Mouse (Mus musculus): ENCODE results near the gene Lipc. TPM values are rescaled to one million over a fixed set of nuclear protein-coding genes. Genes with fewer than 3 reads are reported as not detected.

Lipc gene
- polyA plus RNA-seq, 1 experiment, result 0.08 TPM

DNA sequence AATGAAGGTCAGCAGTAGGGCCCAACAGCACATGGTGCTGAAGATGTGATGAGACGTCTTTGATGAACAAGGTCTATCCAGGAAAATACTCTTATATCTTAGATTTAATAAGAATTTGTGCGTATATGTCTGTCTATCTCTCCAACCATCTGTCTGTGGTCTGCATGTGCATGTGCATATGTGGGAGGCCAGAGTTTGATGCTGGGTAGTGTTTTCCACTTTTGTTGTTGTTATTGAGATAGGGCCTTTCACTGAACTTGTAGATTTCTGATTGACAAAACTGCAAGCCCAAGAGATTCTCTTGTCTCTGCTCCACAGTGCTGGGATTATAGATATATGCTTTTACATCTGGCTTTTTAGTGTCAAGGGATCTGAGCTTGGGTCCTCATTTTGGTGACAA, 176.5 kb downstream of the Lipc start:
- Histone ChIP-seq H3K79me2 (ENCODE audit: control insufficient read depth, insufficient read depth) (peaks cover 3% of the 10 kb centered on the region), H3K4me3 (no peak overlapping the region), H3K4me2 (ENCODE audit: low read depth) (no peak overlapping the region), H3K36me3 (ENCODE audit: control insufficient read depth, insufficient read depth) (peaks cover 18% of the 10 kb centered on the region), H3K27me3 (ENCODE audit: control insufficient read depth, insufficient read depth, insufficient read length) (no peaks in the 10 kb centered on the region), H3ac (ENCODE audit: control insufficient read depth, insufficient read length) (no peak overlapping the region)
- TF ChIP-seq TCF12 (IDR thresholded peaks at IDR 0.05; ENCODE audit: insufficient read depth, poor library complexity, severe bottlenecking), result no peak
- no peak for TF ChIP-seq MYOD1 (IDR thresholded peaks at IDR 0.05; ENCODE audit: control insufficient read depth in 1 of 3, insufficient read length in 2 of 3, low read depth in 2 of 3)
- no peak for TF ChIP-seq MYOG (IDR thresholded peaks at IDR 0.05; ENCODE audit: control insufficient read depth in 1 of 3, insufficient read depth in 1 of 3, insufficient read length in 2 of 3, low read depth in 2 of 3)
- no peak for TF ChIP-seq SRF (IDR thresholded peaks at IDR 0.05; ENCODE audit: control insufficient read depth, insufficient read length, low read depth)
- TF ChIP-seq TCF3 (IDR thresholded peaks at IDR 0.05; ENCODE audit: insufficient read length, low read depth), result no peak
- no peak for TF ChIP-seq MAX (IDR thresholded peaks at IDR 0.05; ENCODE audit: low read depth)
- TF ChIP-seq E2F4 (IDR thresholded peaks at IDR 0.05; ENCODE audit: insufficient read depth), result no peak

DNA sequence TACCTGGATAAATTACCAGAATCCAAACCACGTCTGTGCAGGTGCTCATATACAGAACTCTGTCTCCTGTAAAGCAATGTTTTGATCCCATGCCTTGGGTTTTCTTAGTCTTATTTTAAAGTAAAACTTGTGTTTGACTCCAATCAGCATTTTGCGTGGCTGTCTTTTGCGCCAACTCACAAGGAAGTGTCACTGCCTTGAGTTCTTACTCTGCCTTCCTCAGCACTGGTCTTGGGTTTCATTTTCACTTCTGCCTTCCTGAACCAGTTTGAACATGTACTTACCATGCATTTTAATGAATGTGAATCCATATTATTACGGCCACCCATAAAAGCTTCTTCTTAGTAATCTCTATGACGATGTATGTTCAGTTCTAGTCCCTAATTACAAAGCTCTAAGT, 191.1 kb downstream of the Lipc start:
- Histone ChIP-seq H3K79me2 (ENCODE audit: control insufficient read depth, insufficient read depth) (no peaks in the 10 kb centered on the region), H3K36me3 (ENCODE audit: control insufficient read depth, insufficient read depth) (peaks cover 18% of the 10 kb centered on the region), H3K4me2 (ENCODE audit: low read depth) (no peak overlapping the region), H3K4me3 (no peak overlapping the region), H3K27me3 (ENCODE audit: control insufficient read depth, insufficient read depth, insufficient read length) (no peaks in the 10 kb centered on the region), H3ac (ENCODE audit: control insufficient read depth, insufficient read length) (no peak overlapping the region)
- TF ChIP-seq POLR2A (IDR thresholded peaks at IDR 0.05; ENCODE audit: insufficient read length, low read depth), result no peak
- no peak for TF ChIP-seq POLR2AphosphoS2 (IDR thresholded peaks at IDR 0.05; ENCODE audit: insufficient read length, low read depth)
- no peak for TF ChIP-seq MYOG (IDR thresholded peaks at IDR 0.05; ENCODE audit: control insufficient read depth in 1 of 3, insufficient read depth in 1 of 3, insufficient read length in 2 of 3, low read depth in 2 of 3)
- TF ChIP-seq REST (IDR thresholded peaks at IDR 0.05; ENCODE audit: insufficient read depth, insufficient read length), result no peak
- no peak for TF ChIP-seq CEBPB (IDR thresholded peaks at IDR 0.05; ENCODE audit: insufficient read depth, poor library complexity, severe bottlenecking)
- no peak for TF ChIP-seq MAX (IDR thresholded peaks at IDR 0.05; ENCODE audit: low read depth)
- no peak for TF ChIP-seq TCF3 (IDR thresholded peaks at IDR 0.05; ENCODE audit: insufficient read length, low read depth)
- no peak for TF ChIP-seq SRF (IDR thresholded peaks at IDR 0.05; ENCODE audit: control insufficient read depth, insufficient read length, low read depth)
- no peak for TF ChIP-seq MYOD1 (IDR thresholded peaks at IDR 0.05; ENCODE audit: control insufficient read depth in 1 of 3, insufficient read length in 2 of 3, low read depth in 2 of 3)
- no peak for TF ChIP-seq E2F4 (IDR thresholded peaks at IDR 0.05; ENCODE audit: insufficient read depth)
- no peak for TF ChIP-seq TCF12 (IDR thresholded peaks at IDR 0.05; ENCODE audit: insufficient read depth, poor library complexity, severe bottlenecking)
- no peak for TF ChIP-seq USF1 (IDR thresholded peaks at IDR 0.05; ENCODE audit: low read depth)

- TF ChIP-seq MAX (IDR thresholded peaks at IDR 0.05; ENCODE audit: low read depth) (no peak), MYOD1 (IDR thresholded peaks at IDR 0.05; ENCODE audit: control insufficient read depth in 1 of 3, insufficient read length in 2 of 3, low read depth in 2 of 3) (no peak), USF1 (IDR thresholded peaks at IDR 0.05; ENCODE audit: low read depth) (no peak), POLR2AphosphoS2 (IDR thresholded peaks at IDR 0.05; ENCODE audit: insufficient read length, low read depth) (no peak), SRF (IDR thresholded peaks at IDR 0.05; ENCODE audit: control insufficient read depth, insufficient read length, low read depth) (no peak), TCF3 (IDR thresholded peaks at IDR 0.05; ENCODE audit: insufficient read length, low read depth) (no peak), E2F4 (IDR thresholded peaks at IDR 0.05; ENCODE audit: insufficient read depth) (no peak), TCF12 (IDR thresholded peaks at IDR 0.05; ENCODE audit: insufficient read depth, poor library complexity, severe bottlenecking) (no peak), REST (IDR thresholded peaks at IDR 0.05; ENCODE audit: insufficient read depth, insufficient read length) (no peak), POLR2A (IDR thresholded peaks at IDR 0.05; ENCODE audit: insufficient read length, low read depth) (no peak), MYOG (IDR thresholded peaks at IDR 0.05; ENCODE audit: control insufficient read depth in 1 of 3, insufficient read depth in 1 of 3, insufficient read length in 2 of 3, low read depth in 2 of 3) (no peak)
- Histone ChIP-seq H3ac (ENCODE audit: control insufficient read depth, insufficient read length) (no peak overlapping the region), H3K4me3 (no peak overlapping the region), H3K79me2 (ENCODE audit: control insufficient read depth, insufficient read depth) (no peaks in the 10 kb centered on the region), H3K4me2 (ENCODE audit: low read depth) (no peak overlapping the region), H3K27me3 (ENCODE audit: control insufficient read depth, insufficient read depth, insufficient read length) (no peaks in the 10 kb centered on the region), H3K36me3 (ENCODE audit: control insufficient read depth, insufficient read depth) (peaks cover 40% of the 10 kb centered on the region)
Measured at GRCm38 (mm10) chr9:70751504-70752222, 200.4 kb downstream of the Lipc start.

Other genes with a start within 250 kb of the Lipc start
- 0.32 TPM for gene Aqp9, start 216.5 kb upstream of the Lipc start, polyA plus RNA-seq (2012; fragmentation: generic; extraction: Trizol)

Data from myocyte (in vitro differentiated cells).